Mouse (Mus musculus) stomach, postnatal 0 days (tissue): ENCODE results near the gene Plin2.

Experiments used
- CTCF ChIP-seq: IDR thresholded peaks from 2 replicates; pipeline ENCODE4 v1.5.1; 2016; ENCODE audit warnings: antibody characterized with exemption, low read depth, mild to moderate bottlenecking, moderate library complexity
- EP300 ChIP-seq: optimal IDR thresholded peaks from 2 replicates; pipeline ENCODE3; 2016; ENCODE audit warnings: antibody characterized with exemption

DNA sequence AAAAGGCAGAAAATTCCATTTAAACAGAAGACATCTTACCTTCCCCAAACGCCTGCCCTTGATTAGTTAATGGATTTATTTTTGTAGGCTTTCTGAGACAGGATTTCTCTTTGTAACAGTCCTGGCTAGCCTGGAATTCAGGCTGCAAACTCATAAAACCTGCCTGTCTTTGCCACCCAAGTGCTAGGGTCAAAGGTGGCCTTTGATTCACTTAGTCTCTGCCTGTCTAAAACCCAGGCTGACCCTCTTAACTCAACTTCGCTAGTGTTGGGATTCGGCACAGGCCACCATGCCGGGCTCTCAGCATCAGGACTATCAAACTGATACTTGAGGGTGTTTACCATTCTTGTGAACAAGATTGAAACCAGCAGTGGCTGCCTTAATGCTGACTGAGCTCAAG lies 38.0 kb downstream of the Plin2 start:
- no peak for TF ChIP-seq CTCF
- TF ChIP-seq EP300 = no peak
